Mouse (Mus musculus) liver, adult 2 months (tissue): ENCODE measurements at regions not wholly inside any gene's neighbourhood (a gene's known extent, or its start where the extent isn't known, plus 50 kb on each side); places are given as distances from the start of the nearest gene placed in this dataset.
A peak's percentile ranks its signal among the peaks of the same experiment; 100 is the strongest.

Experiments
- DNase-seq: peaks from one replicate; pipeline ENCODE4 v3.0.0-alpha.2; 2011; ENCODE audit warnings: low read depth, low spot score; ENCODE audit errors: extremely low read depth
- H3K27ac ChIP-seq: fragments of 200-500 bp; replicated peaks from 2 replicates; pipeline ENCODE4 v1.5.1; 2012; ENCODE audit warnings: low read depth, mild to moderate bottlenecking, control low read depth, inconsistent platforms, low read length; ENCODE audit not compliant: insufficient read depth
- H3K27me3 ChIP-seq: fragments of 200-500 bp; 2 replicates; pipeline ENCODE4 v1.6.1; 2012; ENCODE audit warnings: mild to moderate bottlenecking, moderate library complexity, low read length, inconsistent platforms; ENCODE audit not compliant: control insufficient read depth, insufficient read depth
- H3K36me3 ChIP-seq: fragments of 200-500 bp; 2 replicates; pipeline ENCODE4 v1.6.1; 2012; ENCODE audit warnings: low read length, inconsistent platforms; ENCODE audit not compliant: control insufficient read depth, insufficient read depth
- H3K4me1 ChIP-seq: fragments of 200-500 bp; 2 replicates; pipeline ENCODE4 v1.6.1; 2011; ENCODE audit warnings: low read length; ENCODE audit not compliant: control insufficient read depth, insufficient read depth
- H3K4me3 ChIP-seq: fragments of 200-500 bp; 2 replicates; pipeline ENCODE4 v1.5.1; 2011; ENCODE audit warnings: low read depth, mild to moderate bottlenecking, control low read depth, low read length, moderate library complexity; ENCODE audit not compliant: insufficient read depth
- H3K79me2 ChIP-seq: fragments of 200-500 bp; 2 replicates; pipeline ENCODE4 v1.6.1; 2012; ENCODE audit warnings: inconsistent platforms, mild to moderate bottlenecking, low read length, moderate library complexity; ENCODE audit not compliant: control insufficient read depth, insufficient read depth
- H3K9ac ChIP-seq: fragments of 200-500 bp; 2 replicates; pipeline ENCODE4 v1.6.1; 2012; ENCODE audit warnings: low read depth, mild to moderate bottlenecking, control low read depth, inconsistent platforms, low read length
- CTCF ChIP-seq: fragments of 200-500 bp; IDR thresholded peaks from 2 replicates; pipeline ENCODE4 v1.5.1; 2011; ENCODE audit warnings: low read depth, low read length, control low read depth
- POLR2A ChIP-seq: fragments of 200-500 bp; IDR thresholded peaks from 2 replicates; pipeline ENCODE4 v1.6.1; 2011; ENCODE audit warnings: low read length, control low read depth; ENCODE audit not compliant: insufficient read depth; ENCODE audit errors: extremely low read depth
- WGBS: fragments of 180-500 bp; shearing (Covaris S2); methylation state at CpG from one replicate; pipeline ENCODE4 v1.1.7; 2018; 5-methylcytosine and 5-hydroxymethylcytosine counted together

DNA sequence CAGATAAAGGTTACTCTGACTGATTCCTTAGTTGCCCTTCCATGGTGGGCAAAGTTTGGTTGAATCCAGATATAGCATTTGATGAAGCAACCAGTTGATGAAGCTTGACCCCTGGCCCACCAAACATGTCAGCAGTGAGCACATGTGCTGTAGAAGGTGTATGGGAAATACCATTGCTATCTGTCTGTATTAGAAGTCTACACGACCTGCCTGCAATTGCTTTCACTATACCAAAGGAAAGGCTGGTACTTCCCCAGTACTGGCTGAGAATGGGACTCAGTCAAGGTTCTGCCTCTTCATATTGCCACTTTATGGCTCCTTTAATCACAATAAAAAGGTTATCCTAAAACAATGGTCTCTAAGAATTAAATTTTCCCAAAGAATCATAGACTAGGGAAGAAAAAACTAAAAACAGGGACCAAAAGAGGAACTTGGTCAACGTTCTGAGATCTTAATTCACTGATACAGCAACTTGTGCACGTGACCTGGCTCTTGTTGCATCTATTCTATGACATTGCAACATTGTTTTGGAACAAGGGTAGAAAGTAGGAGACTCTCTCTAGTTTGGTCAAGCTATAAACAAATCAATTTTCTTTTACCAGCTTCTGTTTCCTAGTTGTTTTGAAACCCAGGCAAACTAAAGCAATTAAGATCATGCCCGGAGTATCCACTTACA lies 284.0 kb downstream of the Rapgef2 start:
- Histone ChIP-seq H3K4me1 (no peaks in the 10 kb centered on the region), H3K79me2 (no peaks in the 10 kb centered on the region)
- WGBS, result 52% methylated on average over 4 of the region's 4 CpGs

GRCm38 (mm10) chr3:79001754-79002153 lies 284.6 kb downstream of the Rapgef2 start:
- Histone ChIP-seq H3K27ac (no peak overlapping the region), H3K79me2 (no peaks in the 10 kb centered on the region), H3K4me3 (no peak overlapping the region), H3K27me3 (no peaks in the 10 kb centered on the region), H3K4me1 (no peaks in the 10 kb centered on the region), H3K9ac (no peak overlapping the region), H3K36me3 (no peaks in the 10 kb centered on the region)
- no peak for TF ChIP-seq CTCF
- TF ChIP-seq POLR2A, result no peak
- no peak for DNase-seq
- WGBS, result 84% methylated on average over 4 of the region's 4 CpGs

More for the DNA sequence above, 284.0 kb downstream of the Rapgef2 start:
- TF ChIP-seq POLR2A (no peak), CTCF (no peak)
- peak; percentile 35 for DNase-seq
- H3K27ac ChIP-seq, result no peak overlapping the region
- no peak overlapping the region for H3K4me3 ChIP-seq
- H3K36me3 ChIP-seq, result no peaks in the 10 kb centered on the region
- no peaks in the 10 kb centered on the region for H3K27me3 ChIP-seq
- H3K9ac ChIP-seq, result no peak overlapping the region

DNA sequence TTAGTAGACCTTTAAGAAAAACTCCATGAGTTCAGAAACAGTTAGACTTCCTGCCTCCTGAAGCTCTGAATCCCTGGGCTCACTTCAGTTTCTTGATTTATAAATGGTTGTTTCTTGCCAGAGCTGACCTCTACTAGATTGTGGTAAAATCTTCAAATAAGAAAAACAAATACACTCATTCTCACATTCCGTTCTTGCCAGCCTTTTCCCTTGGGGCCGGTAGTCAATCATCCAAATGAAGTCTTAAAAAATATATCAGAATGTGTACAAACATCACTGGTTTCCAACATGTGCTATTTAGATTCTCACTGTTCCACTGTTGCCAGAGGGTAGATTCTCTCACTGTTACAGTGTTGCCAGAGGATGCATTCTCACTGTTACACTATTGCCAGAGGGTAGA lies 286.0 kb downstream of the Rapgef2 start:
- Histone ChIP-seq H3K27ac (no peak overlapping the region), H3K79me2 (no peaks in the 10 kb centered on the region), H3K27me3 (no peaks in the 10 kb centered on the region), H3K36me3 (no peaks in the 10 kb centered on the region), H3K9ac (no peak overlapping the region), H3K4me1 (no peaks in the 10 kb centered on the region), H3K4me3 (no peak overlapping the region)
- WGBS, result 89% methylated on average over 2 of the region's 2 CpGs
- DNase-seq, result no peak
- TF ChIP-seq POLR2A (no peak), CTCF (no peak)

DNA sequence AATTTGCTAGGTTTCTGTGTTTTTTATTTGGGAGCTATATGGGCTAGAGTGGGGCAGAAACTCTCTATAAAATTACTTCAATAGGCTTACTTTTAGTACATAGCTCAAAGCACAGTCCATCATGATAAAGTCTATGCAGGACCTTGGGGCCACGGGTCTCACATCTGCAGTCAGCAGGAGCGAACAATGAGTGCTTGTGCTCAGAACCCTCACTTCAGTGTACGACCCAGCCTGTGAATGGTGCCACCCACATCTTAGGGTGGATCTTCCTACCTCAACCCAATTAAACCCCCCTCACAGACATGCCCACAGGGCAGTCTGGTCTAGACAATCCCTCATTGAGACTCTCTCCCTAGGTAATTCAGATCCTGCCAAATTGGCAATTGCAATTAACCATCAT lies 286.5 kb downstream of the Rapgef2 start:
- no peak overlapping the region for H3K27ac ChIP-seq
- no peak overlapping the region for H3K4me3 ChIP-seq
- DNase-seq, result no peak
- H3K9ac ChIP-seq, result no peak overlapping the region
- no peak for TF ChIP-seq POLR2A
- no peak for TF ChIP-seq CTCF
- H3K4me1 ChIP-seq, result no peaks in the 10 kb centered on the region
- H3K79me2 ChIP-seq, result no peaks in the 10 kb centered on the region
- WGBS, result 87% methylated on average over 3 of the region's 3 CpGs
- no peaks in the 10 kb centered on the region for H3K36me3 ChIP-seq
- H3K27me3 ChIP-seq, result no peaks in the 10 kb centered on the region

GRCm38 (mm10) chr3:78988120-78988519 lies 298.2 kb downstream of the Rapgef2 start:
- WGBS, result 70% methylated on average over 2 of the region's 2 CpGs
- TF ChIP-seq CTCF, result no peak
- TF ChIP-seq POLR2A, result no peak
- DNase-seq, result no peak
- Histone ChIP-seq H3K27me3 (no peaks in the 10 kb centered on the region), H3K27ac (no peak overlapping the region), H3K36me3 (no peaks in the 10 kb centered on the region), H3K4me1 (no peaks in the 10 kb centered on the region), H3K9ac (no peak overlapping the region), H3K4me3 (no peak overlapping the region), H3K79me2 (no peaks in the 10 kb centered on the region)

- WGBS, result 73% methylated on average over 7 of the region's 7 CpGs
- TF ChIP-seq CTCF, result no peak
- no peak for TF ChIP-seq POLR2A
Observed at GRCm38 (mm10) chr3:78986726-78987125, 299.6 kb downstream of the Rapgef2 start.

More at GRCm38 (mm10) chr3:78986726-78987125, 299.6 kb downstream of the Rapgef2 start:
- Histone ChIP-seq H3K79me2 (no peaks in the 10 kb centered on the region), H3K4me1 (no peaks in the 10 kb centered on the region), H3K9ac (no peak overlapping the region), H3K27ac (no peak overlapping the region), H3K36me3 (no peaks in the 10 kb centered on the region), H3K27me3 (no peaks in the 10 kb centered on the region), H3K4me3 (no peak overlapping the region)
- DNase-seq, result no peak
